Mouse (Mus musculus) ovary, adult 18-20 months (tissue): ENCODE results near the gene Frmd4b.

Source experiments
- DNase-seq: peaks from one replicate; pipeline ENCODE4 v3.0.0; 2022; ENCODE audit warnings: low spot score, mixed read lengths

The Frmd4b gene

GRCm38 (mm10) chr6:97356612-97357011, 260.7 kb downstream of the Frmd4b start:
- DNase-seq, result no peak

GRCm38 (mm10) chr6:97355141-97355540, 262.2 kb downstream of the Frmd4b start:
- DNase-seq, result no peak

- DNase-seq, result no peak
Observed at GRCm38 (mm10) chr6:97353933-97354332, 263.4 kb downstream of the Frmd4b start.

GRCm38 (mm10) chr6:97353371-97353770, 264.0 kb downstream of the Frmd4b start:
- DNase-seq, result no peak

GRCm38 (mm10) chr6:97352505-97353154, 264.7 kb downstream of the Frmd4b start:
- DNase-seq, result no peak

- DNase-seq, result no peak
Observed at GRCm38 (mm10) chr6:97349355-97350138, 267.8 kb downstream of the Frmd4b start.

GRCm38 (mm10) chr6:97346932-97347331, 270.4 kb downstream of the Frmd4b start:
- DNase-seq, result no peak

- DNase-seq, result no peak
Observed at GRCm38 (mm10) chr6:97346527-97346926, 270.8 kb downstream of the Frmd4b start.

GRCm38 (mm10) chr6:97345921-97346320, 271.4 kb downstream of the Frmd4b start:
- no peak for DNase-seq

GRCm38 (mm10) chr6:97342185-97342584, 275.2 kb downstream of the Frmd4b start:
- no peak for DNase-seq

- no peak for DNase-seq
Observed at GRCm38 (mm10) chr6:97341628-97342027, 275.7 kb downstream of the Frmd4b start.

- DNase-seq, result no peak
Observed at GRCm38 (mm10) chr6:97341148-97341547, 276.2 kb downstream of the Frmd4b start.

GRCm38 (mm10) chr6:97340211-97340791, 277.0 kb downstream of the Frmd4b start:
- DNase-seq, result no peak

- DNase-seq, result no peak
Observed at GRCm38 (mm10) chr6:97339271-97339681, 278.1 kb downstream of the Frmd4b start.

GRCm38 (mm10) chr6:97338843-97339242, 278.5 kb downstream of the Frmd4b start:
- no peak for DNase-seq

- DNase-seq, result no peak
Observed at GRCm38 (mm10) chr6:97333323-97333722, 284.0 kb downstream of the Frmd4b start.

GRCm38 (mm10) chr6:97323951-97324350, 293.4 kb downstream of the Frmd4b start:
- DNase-seq, result no peak

GRCm38 (mm10) chr6:97322126-97322525, 295.2 kb downstream of the Frmd4b start:
- DNase-seq, result no peak

- no peak for DNase-seq
Observed at GRCm38 (mm10) chr6:97321156-97321555, 296.2 kb downstream of the Frmd4b start.

GRCm38 (mm10) chr6:97319081-97319480, 298.3 kb downstream of the Frmd4b start:
- no peak for DNase-seq

GRCm38 (mm10) chr6:97317956-97318355, 299.4 kb downstream of the Frmd4b start:
- DNase-seq, result no peak

- no peak for DNase-seq
Observed at GRCm38 (mm10) chr6:97316716-97317115, 300.6 kb downstream of the Frmd4b start.

- no peak for DNase-seq
Observed at GRCm38 (mm10) chr6:97315311-97315710, 302.0 kb downstream of the Frmd4b start.
